Mouse (Mus musculus): ENCODE results near the gene Gm20388. TPM values are rescaled to one million over a fixed set of nuclear protein-coding genes. Genes with fewer than 3 reads are reported as not detected.
A peak's percentile ranks its signal among the peaks of the same experiment; 100 is the strongest.
"Not testable (repeated sequence)": the region's sequence is repeated elsewhere in the genome, so short reads cannot be mapped to it uniquely, and the experiment has no call there.

Gm20388 gene
- polyA plus RNA-seq, 1 experiment from 2014 or later: 1.4 TPM

- WGBS (ENCODE audit: insufficient replicate concordance): 13% methylated on average over 7 of the region's 7 CpGs
- H3K4me2 ChIP-seq (ENCODE audit: low read depth, low read length): no peak overlapping the region
- H3K9ac ChIP-seq (ENCODE audit: low read depth, low read length): 0 out of 2 replicates have a peak overlapping the region, but pooled peaks have one; percentile 6
Measured at GRCm38 (mm10) chr8:120364093-120364725, 453.6 kb downstream of the Gm20388 start.

GRCm38 (mm10) chr8:120366840-120367239, 456.2 kb downstream of the Gm20388 start:
- Histone ChIP-seq H3K4me2 (ENCODE audit: low read depth, low read length) (no peak overlapping the region), H3K4me3 (ENCODE audit: low read depth, low read length) (no peak overlapping the region), H3K9ac (ENCODE audit: low read depth, low read length) (peak overlapping the region; percentile 17; the same call in 1 of the 2 replicates), H3K9me3 (replicated peaks; ENCODE audit: control insufficient read depth, low read length) (no peaks in the 10 kb centered on the region), H3K36me3 (ENCODE audit: control insufficient read depth, insufficient read depth) (no peaks in the 10 kb centered on the region), H3K4me1 (ENCODE audit: control insufficient read depth, low read depth, low read length) (peaks cover 75% of the 10 kb centered on the region), H3K27me3 (ENCODE audit: control insufficient read depth, insufficient read depth, low read depth, low read length) (no peaks in the 10 kb centered on the region), H3K27ac (ENCODE audit: low read length) (peak overlapping the region; percentile 46)
- 75% methylated on average over 6 of the region's 6 CpGs for WGBS (ENCODE audit: insufficient replicate concordance)
- no peak for ATAC-seq (ENCODE audit: low read depth)

More at GRCm38 (mm10) chr8:120364093-120364725, 453.6 kb downstream of the Gm20388 start:
- no peaks in the 10 kb centered on the region for H3K27me3 ChIP-seq (ENCODE audit: control insufficient read depth, insufficient read depth, low read depth, low read length)
- H3K27ac ChIP-seq (ENCODE audit: low read length): peak overlapping the region; percentile 39
- H3K4me1 ChIP-seq (ENCODE audit: control insufficient read depth, low read depth, low read length): peaks cover 49% of the 10 kb centered on the region
- no peaks in the 10 kb centered on the region for H3K36me3 ChIP-seq (ENCODE audit: control insufficient read depth, insufficient read depth)
- H3K4me3 ChIP-seq (ENCODE audit: low read depth, low read length): no peak overlapping the region
- no peak for ATAC-seq (ENCODE audit: low read depth)
- H3K9me3 ChIP-seq (replicated peaks; ENCODE audit: control insufficient read depth, low read length): no peaks in the 10 kb centered on the region

GRCm38 (mm10) chr8:120368191-120368590, 457.6 kb downstream of the Gm20388 start:
- ATAC-seq (ENCODE audit: low read depth); H3K9me3 ChIP-seq (replicated peaks; ENCODE audit: control insufficient read depth, low read length); H3K36me3 ChIP-seq (ENCODE audit: control insufficient read depth, insufficient read depth); H3K27me3 ChIP-seq (ENCODE audit: control insufficient read depth, insufficient read depth, low read depth, low read length): not testable (repeated sequence)
- H3K4me3 ChIP-seq (ENCODE audit: low read depth, low read length): peak overlapping the region; percentile 5; the same call in 1 of the 2 replicates
- H3K27ac ChIP-seq (ENCODE audit: low read length): peak overlapping the region; percentile 98
- WGBS (ENCODE audit: insufficient replicate concordance): 77% methylated on average over 1 of the region's 1 CpGs
- peaks cover 89% of the 10 kb centered on the region for H3K4me1 ChIP-seq (ENCODE audit: control insufficient read depth, low read depth, low read length)
- H3K4me2 ChIP-seq (ENCODE audit: low read depth, low read length): peak overlapping the region; percentile 88
- H3K9ac ChIP-seq (ENCODE audit: low read depth, low read length): peak overlapping the region; percentile 80

- Histone ChIP-seq H3K9me3 (replicated peaks; ENCODE audit: control insufficient read depth, low read length) (no peaks in the 10 kb centered on the region), H3K36me3 (ENCODE audit: control insufficient read depth, insufficient read depth) (no peaks in the 10 kb centered on the region), H3K4me1 (ENCODE audit: control insufficient read depth, low read depth, low read length) (peaks cover 91% of the 10 kb centered on the region), H3K9ac (ENCODE audit: low read depth, low read length) (peak overlapping the region; percentile 80), H3K4me3 (ENCODE audit: low read depth, low read length) (peak overlapping the region; percentile 67), H3K27me3 (ENCODE audit: control insufficient read depth, insufficient read depth, low read depth, low read length) (no peaks in the 10 kb centered on the region), H3K4me2 (ENCODE audit: low read depth, low read length) (peak overlapping the region; percentile 88), H3K27ac (ENCODE audit: low read length) (peak overlapping the region; percentile 98)
- WGBS (ENCODE audit: insufficient replicate concordance): 6% methylated on average over 11 of the region's 11 CpGs
- peak; percentile 62 for ATAC-seq (ENCODE audit: low read depth)
Measured at GRCm38 (mm10) chr8:120368814-120369649, 458.4 kb downstream of the Gm20388 start.

- Histone ChIP-seq H3K4me1 (ENCODE audit: control insufficient read depth, low read depth, low read length) (peaks cover 91% of the 10 kb centered on the region), H3K9ac (ENCODE audit: low read depth, low read length) (peak overlapping the region; percentile 80), H3K36me3 (ENCODE audit: control insufficient read depth, insufficient read depth) (no peaks in the 10 kb centered on the region), H3K27me3 (ENCODE audit: control insufficient read depth, insufficient read depth, low read depth, low read length) (no peaks in the 10 kb centered on the region), H3K4me3 (ENCODE audit: low read depth, low read length) (peak overlapping the region; percentile 67), H3K9me3 (replicated peaks; ENCODE audit: control insufficient read depth, low read length) (no peaks in the 10 kb centered on the region), H3K27ac (ENCODE audit: low read length) (peak overlapping the region; percentile 98), H3K4me2 (ENCODE audit: low read depth, low read length) (peak overlapping the region; percentile 88)
- peak; percentile 12 for ATAC-seq (ENCODE audit: low read depth)
- WGBS (ENCODE audit: insufficient replicate concordance): 10% methylated on average over 7 of the region's 7 CpGs
Measured at GRCm38 (mm10) chr8:120369956-120370355, 459.3 kb downstream of the Gm20388 start.

- H3K4me3 ChIP-seq (ENCODE audit: low read depth, low read length): peak overlapping the region; percentile 67
- 22% methylated on average over 4 of the region's 4 CpGs for WGBS (ENCODE audit: insufficient replicate concordance)
- peak overlapping the region; percentile 80 for H3K9ac ChIP-seq (ENCODE audit: low read depth, low read length)
- no peaks in the 10 kb centered on the region for H3K9me3 ChIP-seq (replicated peaks; ENCODE audit: control insufficient read depth, low read length)
- no peaks in the 10 kb centered on the region for H3K36me3 ChIP-seq (ENCODE audit: control insufficient read depth, insufficient read depth)
- H3K27ac ChIP-seq (ENCODE audit: low read length): peak overlapping the region; percentile 98
- H3K27me3 ChIP-seq (ENCODE audit: control insufficient read depth, insufficient read depth, low read depth, low read length): no peaks in the 10 kb centered on the region
- peaks cover 92% of the 10 kb centered on the region for H3K4me1 ChIP-seq (ENCODE audit: control insufficient read depth, low read depth, low read length)
- ATAC-seq (ENCODE audit: low read depth): no peak
- H3K4me2 ChIP-seq (ENCODE audit: low read depth, low read length): peak overlapping the region; percentile 88
Measured at GRCm38 (mm10) chr8:120370461-120370860, 459.8 kb downstream of the Gm20388 start.

- 34% methylated on average over 5 of the region's 5 CpGs for WGBS (ENCODE audit: insufficient replicate concordance)
- ATAC-seq (ENCODE audit: low read depth): no peak
- peaks cover 95% of the 10 kb centered on the region for H3K4me1 ChIP-seq (ENCODE audit: control insufficient read depth, low read depth, low read length)
- peak overlapping the region; percentile 80 for H3K9ac ChIP-seq (ENCODE audit: low read depth, low read length)
- no peaks in the 10 kb centered on the region for H3K9me3 ChIP-seq (replicated peaks; ENCODE audit: control insufficient read depth, low read length)
- peak overlapping the region; percentile 88 for H3K4me2 ChIP-seq (ENCODE audit: low read depth, low read length)
- no peak overlapping the region; the same call in 1 of the 2 replicates for H3K4me3 ChIP-seq (ENCODE audit: low read depth, low read length)
- peak overlapping the region; percentile 98 for H3K27ac ChIP-seq (ENCODE audit: low read length)
- no peaks in the 10 kb centered on the region for H3K27me3 ChIP-seq (ENCODE audit: control insufficient read depth, insufficient read depth, low read depth, low read length)
- no peaks in the 10 kb centered on the region for H3K36me3 ChIP-seq (ENCODE audit: control insufficient read depth, insufficient read depth)
Measured at GRCm38 (mm10) chr8:120371146-120371545, 460.5 kb downstream of the Gm20388 start.

GRCm38 (mm10) chr8:120371725-120372457, 461.2 kb downstream of the Gm20388 start:
- Histone ChIP-seq H3K4me2 (ENCODE audit: low read depth, low read length) (peak overlapping the region; percentile 88), H3K4me1 (ENCODE audit: control insufficient read depth, low read depth, low read length) (peaks cover 99% of the 10 kb centered on the region), H3K4me3 (ENCODE audit: low read depth, low read length) (peak overlapping the region; percentile 8), H3K27me3 (ENCODE audit: control insufficient read depth, insufficient read depth, low read depth, low read length) (no peaks in the 10 kb centered on the region), H3K36me3 (ENCODE audit: control insufficient read depth, insufficient read depth) (no peaks in the 10 kb centered on the region), H3K9me3 (replicated peaks; ENCODE audit: control insufficient read depth, low read length) (no peaks in the 10 kb centered on the region), H3K9ac (ENCODE audit: low read depth, low read length) (peak overlapping the region; percentile 80), H3K27ac (ENCODE audit: low read length) (peak overlapping the region; percentile 98)
- WGBS (ENCODE audit: insufficient replicate concordance): 15% methylated on average over 8 of the region's 8 CpGs
- ATAC-seq (ENCODE audit: low read depth): peak; percentile 89

Data from liver, embryonic 16.5 days (tissue).